ENCODE assay signal across 8 mouse cellular contexts in the genomic region with DNA sequence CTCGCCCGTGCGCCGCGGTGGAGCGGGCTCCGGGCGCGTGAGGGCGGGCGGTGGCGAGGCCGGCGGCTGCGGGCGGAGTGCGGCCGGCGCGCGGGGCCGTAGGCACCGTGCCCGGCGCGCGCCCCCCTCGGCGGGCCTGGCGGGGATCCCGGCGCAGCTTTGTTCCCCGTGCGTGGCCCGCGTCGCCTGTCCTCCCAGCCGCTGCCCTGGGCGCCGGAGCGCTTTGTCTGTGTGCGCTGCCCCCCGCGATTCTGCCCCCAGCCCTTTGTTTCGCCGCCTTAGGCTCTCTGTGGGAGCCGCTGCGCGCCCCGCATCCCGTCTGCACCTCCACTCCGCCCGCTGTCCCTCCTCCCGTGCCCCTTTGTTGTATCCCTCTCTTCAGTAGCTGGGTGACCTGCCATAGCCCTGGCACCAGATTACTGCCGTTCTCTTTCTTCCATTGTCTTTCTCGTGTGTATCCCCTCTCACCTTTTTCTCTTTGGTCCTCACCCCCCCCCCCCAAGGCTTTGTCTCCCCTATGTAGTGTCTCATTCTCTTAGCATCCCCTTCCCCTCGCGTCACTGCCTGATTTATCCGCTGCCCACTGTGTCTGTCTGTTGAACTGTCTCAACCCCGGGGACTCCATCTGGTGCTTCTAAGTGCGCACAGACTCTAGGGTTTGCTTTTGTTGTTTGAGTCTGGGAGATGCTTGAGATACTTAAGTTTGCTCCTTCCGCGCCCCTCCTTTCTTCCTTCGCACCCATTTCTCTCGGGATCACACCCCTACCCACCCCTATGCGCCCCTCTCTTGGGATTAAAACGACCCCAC.
DNase-seq lines count a peak whose midpoint lies in the region; ATAC-seq and TF ChIP-seq lines count a peak whose summit lies in the region.

No protein-coding gene starts in this region.

- peak; percentile 36 to 38 for DNase-seq in left cerebral cortex, adult 2 months (ENCODE audit: extremely low spot score in 1 of 2, low spot score in 2 of 2)
- no peak for DNase-seq in left cerebral cortex, adult 11 months (ENCODE audit: low spot score)
- peak; percentile 31 for DNase-seq in thymus, postnatal 0 days (ENCODE audit: low spot score)

- peak overlapping the region; percentile 92 for H3K9ac ChIP-seq in forebrain, embryonic 15.5 days (replicated peaks)
- H3K9ac ChIP-seq in intestine, postnatal 0 days (ENCODE audit: low read depth, low read length): peak overlapping the region; percentile 92
- peak overlapping the region; percentile 81 for H3K9ac ChIP-seq in liver, embryonic 16.5 days (ENCODE audit: low read depth, low read length)
- H3K9ac ChIP-seq in neural tube, embryonic 14.5 days (replicated peaks; ENCODE audit: low read depth, low read length): peak overlapping the region; percentile 91

- no peaks in the 10 kb centered on the region for H3K27me3 ChIP-seq in forebrain, embryonic 15.5 days
- H3K27me3 ChIP-seq in intestine, postnatal 0 days (replicated peaks; ENCODE audit: control insufficient read depth, insufficient read depth, low read length): no peaks in the 10 kb centered on the region
- no peaks in the 10 kb centered on the region for H3K27me3 ChIP-seq in liver, embryonic 16.5 days (ENCODE audit: control insufficient read depth, insufficient read depth, low read depth, low read length)
- no peaks in the 10 kb centered on the region for H3K27me3 ChIP-seq in neural tube, embryonic 14.5 days (ENCODE audit: control insufficient read depth, insufficient read depth, low read length)

- ATAC-seq in cerebellum, adult (ENCODE audit: insufficient number of reproducible peaks, low FRiP score, low TSS enrichment): 0 out of 2 replicates have a peak, but pooled peaks have one; percentile 2
- ATAC-seq in forebrain, embryonic 15.5 days (replicated peaks): no peak; the same call in 1 of the 2 replicates
- ATAC-seq in intestine, postnatal 0 days: no peak
- ATAC-seq in liver, embryonic 16.5 days (ENCODE audit: low read depth): peak; percentile 5
- peak; percentile 15 for ATAC-seq in neural tube, embryonic 14.5 days (ENCODE audit: low read depth)

- peaks cover 39% of the 10 kb centered on the region for H3K4me1 ChIP-seq in forebrain, embryonic 15.5 days
- no peaks in the 10 kb centered on the region for H3K4me1 ChIP-seq in intestine, postnatal 0 days (replicated peaks; ENCODE audit: control insufficient read depth, insufficient read depth, low read length)
- H3K4me1 ChIP-seq in liver, embryonic 16.5 days (ENCODE audit: control insufficient read depth, low read depth, low read length): peaks cover 9% of the 10 kb centered on the region
- peaks cover 21% of the 10 kb centered on the region; the same call in 1 of the 2 replicates for H3K4me1 ChIP-seq in neural tube, embryonic 14.5 days (ENCODE audit: control insufficient read depth, insufficient read depth, low read length)

- intact Hi-C loops in left cerebral cortex, adult 2 months (cut with DNase I): loop anchor here (2.0 to 5.0 kb wide), 3 partner anchors 66 to 406 kb away; partner anchors contain the start of gene Stim2

- H3K36me3 ChIP-seq in forebrain, embryonic 15.5 days: no peaks in the 10 kb centered on the region
- H3K36me3 ChIP-seq in intestine, postnatal 0 days (ENCODE audit: control insufficient read depth, insufficient read depth): no peaks in the 10 kb centered on the region
- no peaks in the 10 kb centered on the region for H3K36me3 ChIP-seq in liver, embryonic 16.5 days (ENCODE audit: control insufficient read depth, insufficient read depth)
- no peaks in the 10 kb centered on the region for H3K36me3 ChIP-seq in neural tube, embryonic 14.5 days (ENCODE audit: control insufficient read depth, insufficient read depth, low read length)

- H3K9me3 ChIP-seq in forebrain, embryonic 15.5 days: no peaks in the 10 kb centered on the region
- H3K9me3 ChIP-seq in intestine, postnatal 0 days (ENCODE audit: control insufficient read depth): no peaks in the 10 kb centered on the region
- no peaks in the 10 kb centered on the region for H3K9me3 ChIP-seq in liver, embryonic 16.5 days (replicated peaks; ENCODE audit: control insufficient read depth, low read length)
- H3K9me3 ChIP-seq in neural tube, embryonic 14.5 days (ENCODE audit: control insufficient read depth, low read length): no peaks in the 10 kb centered on the region

- 0% methylated on average over 64 of the region's 67 CpGs for WGBS in forebrain, embryonic 15.5 days
- WGBS in intestine, postnatal 0 days: under 1% methylated on average over 23 of the region's 67 CpGs
- WGBS in liver, embryonic 16.5 days (ENCODE audit: insufficient replicate concordance): under 1% methylated on average over 41 of the region's 67 CpGs
- WGBS in neural tube, embryonic 14.5 days: under 1% methylated on average over 42 of the region's 67 CpGs

- H3K4me2 ChIP-seq in forebrain, embryonic 15.5 days (replicated peaks): peak overlapping the region; percentile 67
- H3K4me2 ChIP-seq in intestine, postnatal 0 days (replicated peaks; ENCODE audit: low read depth): peak overlapping the region; percentile 95
- peak overlapping the region; percentile 71 for H3K4me2 ChIP-seq in liver, embryonic 16.5 days (ENCODE audit: low read depth, low read length)
- H3K4me2 ChIP-seq in neural tube, embryonic 14.5 days (ENCODE audit: low read depth, low read length): peak overlapping the region; percentile 80

- TF ChIP-seq CTCF in left cerebral cortex, adult 2 months (IDR thresholded peaks at IDR 0.05): no peak
- no peak for TF ChIP-seq CTCF in intestine, postnatal 0 days (IDR thresholded peaks at IDR 0.05; ENCODE audit: low read depth)

- H3K27ac ChIP-seq in left cerebral cortex, adult 2 months: peak overlapping the region; percentile 80
- H3K27ac ChIP-seq in forebrain, embryonic 15.5 days (replicated peaks): peak overlapping the region; percentile 100
- peak overlapping the region; percentile 98 for H3K27ac ChIP-seq in intestine, postnatal 0 days (ENCODE audit: low read depth, low read length)
- peak overlapping the region; percentile 93 for H3K27ac ChIP-seq in liver, embryonic 16.5 days (ENCODE audit: low read length)
- H3K27ac ChIP-seq in neural tube, embryonic 14.5 days (ENCODE audit: low read depth, low read length): peak overlapping the region; percentile 96

- H3K4me3 ChIP-seq in left cerebral cortex, adult 2 months: peak overlapping the region; percentile 65
- H3K4me3 ChIP-seq in forebrain, embryonic 15.5 days: peak overlapping the region; percentile 95
- H3K4me3 ChIP-seq in intestine, postnatal 0 days (ENCODE audit: low read depth, low read length): peak overlapping the region; percentile 81
- peak overlapping the region; percentile 77 for H3K4me3 ChIP-seq in liver, embryonic 16.5 days (ENCODE audit: low read depth, low read length)
- H3K4me3 ChIP-seq in neural tube, embryonic 14.5 days (ENCODE audit: low read depth, low read length): peak overlapping the region; percentile 81

Comparison
In these comparisons a context has a peak if more than half of its experiments do, and no peak if none do; other contexts are left out.
1. ATAC-seq: peak in cerebellum, adult (single experiment), liver, embryonic 16.5 days (single experiment) and neural tube, embryonic 14.5 days (single experiment); none in forebrain, embryonic 15.5 days (single experiment) and intestine, postnatal 0 days (single experiment).
2. Peak in every context shown above with its lines, with median percentiles within 50 percentile points of each other: H3K27ac ChIP-seq, H3K4me3 ChIP-seq, H3K4me2 ChIP-seq and H3K9ac ChIP-seq.